Mouse (Mus musculus) ES-Bruce4 (cell line): ENCODE data around the gene Fkbp6.

Experiments
- EP300 ChIP-seq: IDR thresholded peaks from 2 replicates; pipeline ENCODE4 v1.6.1; 2011; ENCODE audit warnings: low read depth, low read length; ENCODE audit not compliant: insufficient read depth
- POLR2A ChIP-seq: IDR thresholded peaks from one replicate; pipeline ENCODE4 v1.8.1; 2011; ENCODE audit warnings: low read length; ENCODE audit not compliant: insufficient read depth

GRCm38 (mm10) chr5:135362572-135362971 lies 12.7 kb upstream of the Fkbp6 start:
- TF ChIP-seq POLR2A (no peak), EP300 (no peak)
